Mouse (Mus musculus) lung, adult 2 months (tissue): Measurements from ENCODE around the gene Mip. TPM values are rescaled to one million over a fixed set of nuclear protein-coding genes. Genes with fewer than 3 reads are reported as not detected.
"Not testable (repeated sequence)": the region's sequence is repeated elsewhere in the genome, so short reads cannot be mapped to it uniquely, and the experiment has no call there.

Experiments used
- DNase-seq: peaks from one replicate; pipeline ENCODE4 v3.0.0; 2022
- H3K4me1 ChIP-seq: fragments of 200-500 bp; 2 replicates; pipeline ENCODE4 v1.6.1; 2011; ENCODE audit warnings: low read length; ENCODE audit not compliant: control insufficient read depth, insufficient read depth
- H3K4me3 ChIP-seq: fragments of 200-500 bp; replicated peaks from 2 replicates; pipeline ENCODE3; 2011; ENCODE audit warnings: low read depth, mild to moderate bottlenecking, control low read depth, low read length; ENCODE audit errors: extremely low read depth
- CTCF ChIP-seq: fragments of 200-500 bp; IDR thresholded peaks from 2 replicates; pipeline ENCODE4 v1.5.1; 2011; ENCODE audit warnings: mild to moderate bottlenecking, low read length, control low read depth; ENCODE audit not compliant: insufficient read depth
- POLR2A ChIP-seq: fragments of 200-500 bp; IDR thresholded peaks from 2 replicates; pipeline ENCODE4 v1.6.1; 2011; ENCODE audit warnings: low read depth, mild to moderate bottlenecking, control low read depth, low read length, borderline replicate concordance; ENCODE audit errors: extremely low read depth
- WGBS: fragments of 180-500 bp; shearing (Covaris S2); methylation state at CpG from one replicate; pipeline ENCODE4 v1.1.7; 2018; 5-methylcytosine and 5-hydroxymethylcytosine counted together
- polyA plus RNA-seq: library from polyadenylated mRNA; depleted of rRNA; stranded (reverse); fragments of >200 nt; gene quantifications from 2 replicates; pipeline ENCODE4 v1.2.3, GENCODE M21; 2012

The Mip gene
- polyA plus RNA-seq, 1 experiment: not detected

DNA sequence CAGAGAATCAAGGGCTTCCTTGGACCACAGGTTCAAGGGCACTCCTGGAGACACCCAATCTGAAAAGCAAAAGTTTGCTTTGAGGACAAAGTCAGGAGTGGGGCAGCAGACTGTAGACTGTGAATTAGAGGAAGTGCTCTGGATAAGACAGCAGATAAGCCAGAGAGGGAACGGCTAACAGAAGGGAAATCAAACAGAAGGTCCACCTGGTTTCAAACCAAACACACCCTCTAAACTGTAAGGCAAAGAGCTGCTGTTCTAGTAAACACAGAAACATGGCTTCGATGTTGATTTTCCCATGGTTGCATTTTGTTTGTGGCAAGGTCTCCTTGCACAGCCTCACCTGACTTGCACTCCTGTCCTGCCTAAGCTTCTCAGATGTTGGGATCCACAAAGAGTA is 34.2 kb upstream of the Mip start:
- TF ChIP-seq POLR2A (no peak), CTCF (no peak)
- DNase-seq: no peak
- H3K4me3 ChIP-seq: no peak overlapping the region
- peaks cover 4% of the 10 kb centered on the region for H3K4me1 ChIP-seq
- WGBS: 38% methylated on average over 2 of the region's 2 CpGs

DNA sequence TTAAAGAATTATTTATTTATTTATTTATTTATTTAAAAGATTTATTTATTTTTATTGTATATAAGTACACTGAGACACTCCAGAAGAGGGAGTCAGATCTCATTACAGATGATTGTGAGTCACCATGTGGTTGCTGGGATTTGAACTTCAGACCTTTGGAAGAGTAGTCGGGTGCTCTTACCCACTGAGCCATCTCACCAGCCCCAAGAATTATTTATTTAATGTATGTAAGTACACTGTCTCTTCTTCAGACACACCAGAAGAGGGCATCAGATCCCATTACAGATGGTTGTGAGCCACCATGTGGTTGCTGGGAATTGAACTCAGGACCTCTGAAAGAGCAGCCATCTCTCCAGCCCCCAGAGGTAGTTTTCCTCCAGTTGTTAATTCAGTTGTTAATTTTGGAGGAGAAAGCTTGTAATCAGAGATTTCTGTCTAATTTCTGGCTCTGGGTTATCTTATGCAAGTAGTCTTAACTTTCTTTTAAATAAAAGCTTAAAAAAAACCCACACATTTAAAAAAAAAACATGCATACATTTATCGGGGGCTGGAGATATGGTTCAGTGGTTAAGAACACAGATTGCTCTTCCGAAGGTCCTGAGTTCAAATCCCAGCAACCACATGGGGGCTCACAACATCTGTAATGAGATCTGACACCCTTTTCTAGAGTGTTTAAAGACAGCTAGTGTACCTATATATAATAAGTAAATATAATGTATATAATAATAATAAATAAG is 33.4 kb upstream of the Mip start:
- H3K4me3 ChIP-seq, DNase-seq: not testable (repeated sequence)
- WGBS: 87% methylated on average over 3 of the region's 3 CpGs

GRCm38 (mm10) chr10:128193113-128193512 is 32.5 kb upstream of the Mip start:
- TF ChIP-seq POLR2A (no peak), CTCF (no peak)
- Histone ChIP-seq H3K4me1 (peaks cover 4% of the 10 kb centered on the region), H3K4me3 (no peak overlapping the region)
- WGBS: 93% methylated on average over 6 of the region's 6 CpGs
- no peak for DNase-seq

More for the DNA sequence above, 33.4 kb upstream of the Mip start:
- H3K4me1 ChIP-seq: not testable (repeated sequence)

DNA sequence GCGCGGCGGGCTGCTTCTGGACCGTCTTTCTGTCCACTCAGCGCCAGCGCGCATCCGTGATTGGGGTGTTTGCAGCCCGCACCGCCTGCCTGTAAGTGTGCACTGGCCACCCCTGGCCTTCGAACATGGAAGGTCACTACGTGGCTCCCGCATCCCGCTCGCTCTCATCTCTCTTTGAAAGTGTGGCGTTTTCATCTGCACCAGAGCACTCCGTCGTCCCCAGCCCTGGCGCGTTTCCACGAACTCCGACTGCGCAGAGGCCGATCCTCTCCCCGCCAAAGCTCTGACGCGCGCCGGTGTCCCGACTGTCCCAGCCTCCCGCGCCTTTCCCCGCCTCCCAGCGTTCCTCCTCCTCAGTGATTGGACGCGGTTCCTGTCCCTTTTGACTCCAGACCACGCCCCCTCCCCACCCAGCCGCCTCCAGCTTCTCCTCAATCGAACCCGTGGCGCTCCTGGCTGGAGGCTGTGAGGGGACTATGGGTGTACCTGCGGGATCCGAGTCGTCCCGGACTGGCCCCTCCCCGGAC is 31.6 kb upstream of the Mip start, which contains the start of gene Gls2:
Gene Gls2, plus strand, starts transcription at position 434 of the 527 bp plus-strand sequence.
- WGBS: 1% methylated on average over 46 of the region's 46 CpGs
- H3K4me3 ChIP-seq: peak within 1 kb of the TSS; percentile 80
- DNase-seq: peak; percentile 97
- H3K4me1 ChIP-seq: peaks cover 4% of the 10 kb centered on the region
- TF ChIP-seq POLR2A (peak; percentile 62; the same call in 1 of the 2 replicates), CTCF (no peak)

- peaks cover 4% of the 10 kb centered on the region for H3K4me1 ChIP-seq
- WGBS: 2% methylated on average over 74 of the region's 79 CpGs
- no peak for DNase-seq
- TF ChIP-seq CTCF: no peak
- peak overlapping the region; percentile 80 for H3K4me3 ChIP-seq
These were observed 30.8 kb upstream of the Mip start for GRCm38 (mm10) chr10:128194551-128195461.

GRCm38 (mm10) chr10:128201856-128202255 is 23.8 kb upstream of the Mip start:
- TF ChIP-seq CTCF: no peak
- TF ChIP-seq POLR2A: no peak
- WGBS: 67% methylated on average over 6 of the region's 6 CpGs

GRCm38 (mm10) chr10:128204941-128205340 is 20.7 kb upstream of the Mip start:
- TF ChIP-seq POLR2A: no peak
- no peak for TF ChIP-seq CTCF
- 74% methylated on average over 15 of the region's 15 CpGs for WGBS
- no peaks in the 10 kb centered on the region for H3K4me1 ChIP-seq
- DNase-seq: no peak
- H3K4me3 ChIP-seq: no peak overlapping the region

More at GRCm38 (mm10) chr10:128201856-128202255, 23.8 kb upstream of the Mip start:
- no peak for DNase-seq
- H3K4me1 ChIP-seq: no peaks in the 10 kb centered on the region
- H3K4me3 ChIP-seq: no peak overlapping the region

DNA sequence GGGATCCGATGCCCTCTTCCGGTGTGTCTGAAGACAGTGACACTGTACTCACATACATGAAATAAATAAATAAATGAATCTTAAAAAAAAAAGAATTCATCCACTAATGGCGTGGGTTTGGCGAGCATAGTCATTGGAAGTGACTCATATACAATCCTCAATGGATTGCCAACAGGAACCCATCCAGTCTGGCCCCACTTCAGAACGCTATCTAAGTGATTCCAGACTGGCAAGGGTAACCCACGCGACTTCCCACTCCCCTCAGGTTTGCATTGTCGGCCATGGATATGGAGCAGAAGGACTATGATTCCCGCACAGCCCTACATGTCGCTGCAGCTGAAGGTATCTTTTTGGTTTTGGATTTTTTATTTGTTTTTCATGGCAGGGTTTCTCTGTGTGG is 17.3 kb upstream of the Mip start:
- WGBS: 88% methylated on average over 10 of the region's 10 CpGs
- no peak for DNase-seq
- Histone ChIP-seq H3K4me3 (no peak overlapping the region), H3K4me1 (peaks cover 7% of the 10 kb centered on the region)
- TF ChIP-seq CTCF (no peak), POLR2A (no peak)

DNA sequence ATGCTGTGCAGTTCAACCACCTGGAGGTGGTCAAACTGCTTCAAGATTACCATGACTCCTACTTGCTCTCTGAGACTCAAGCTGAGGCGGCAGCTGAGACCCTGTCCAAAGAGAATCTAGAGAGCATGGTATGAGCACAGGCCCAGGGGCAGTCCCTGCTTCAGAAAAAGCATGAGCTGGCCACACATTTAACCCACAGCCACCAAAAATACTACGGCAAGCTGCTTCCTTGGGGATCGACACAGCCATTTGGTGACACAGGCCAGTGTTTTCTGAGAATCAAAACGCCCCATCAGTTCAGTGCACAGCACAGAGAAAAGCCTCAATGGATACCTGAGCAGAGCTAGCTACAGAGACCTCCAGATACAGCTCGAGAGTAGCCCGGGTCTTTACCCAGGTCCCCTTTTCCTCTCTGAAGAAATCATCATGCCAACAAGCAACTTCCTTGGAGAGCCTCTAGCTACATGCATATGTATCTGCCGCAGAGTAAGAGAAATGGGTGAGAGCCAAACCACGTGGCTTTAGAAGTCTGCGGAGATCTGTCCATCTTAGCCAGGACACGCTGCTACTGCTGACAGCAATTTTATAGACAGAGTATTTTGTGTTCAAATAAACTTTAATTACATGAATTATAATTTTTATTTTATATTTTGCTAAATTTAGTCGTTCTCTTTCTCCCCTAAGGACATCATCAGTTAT is 16.2 kb upstream of the Mip start:
- Histone ChIP-seq H3K4me3 (no peak overlapping the region), H3K4me1 (peaks cover 7% of the 10 kb centered on the region)
- WGBS: 91% methylated on average over 11 of the region's 11 CpGs
- TF ChIP-seq POLR2A: no peak
- no peak for TF ChIP-seq CTCF
- no peak for DNase-seq
